Mouse (Mus musculus): Measurements from ENCODE around the gene Cpm. TPM values are rescaled to one million over a fixed set of nuclear protein-coding genes. Genes with fewer than 3 reads are reported as not detected.
"Not testable (repeated sequence)": the region's sequence is repeated elsewhere in the genome, so short reads cannot be mapped to it uniquely, and the experiment has no call there.

The Cpm gene
- polyA plus RNA-seq, 1 experiment = 0.07 TPM

- no peak for TF ChIP-seq MYOG (IDR thresholded peaks at IDR 0.05; ENCODE audit: control insufficient read depth in 1 of 3, insufficient read depth in 1 of 3, insufficient read length in 2 of 3, low read depth in 2 of 3)
- TF ChIP-seq REST (IDR thresholded peaks at IDR 0.05; ENCODE audit: insufficient read depth, insufficient read length) = no peak
- no peak for TF ChIP-seq USF1 (IDR thresholded peaks at IDR 0.05; ENCODE audit: low read depth)
- TF ChIP-seq TCF3 (IDR thresholded peaks at IDR 0.05; ENCODE audit: insufficient read length, low read depth) = no peak
- no peak for TF ChIP-seq MYOD1 (IDR thresholded peaks at IDR 0.05; ENCODE audit: control insufficient read depth in 1 of 3, insufficient read length in 2 of 3, low read depth in 2 of 3)
- Histone ChIP-seq H3K4me2 (ENCODE audit: low read depth) (no peak overlapping the region), H3K79me2 (ENCODE audit: control insufficient read depth, insufficient read depth) (no peaks in the 10 kb centered on the region)
Measured at GRCm38 (mm10) chr10:117598266-117598950, 30.9 kb upstream of the Cpm start.

GRCm38 (mm10) chr10:117598951-117599572 is 30.2 kb upstream of the Cpm start:
- not testable (repeated sequence) for H3K4me3 ChIP-seq; H3K79me2 ChIP-seq (ENCODE audit: control insufficient read depth, insufficient read depth); H3K4me2 ChIP-seq (ENCODE audit: low read depth); H3K36me3 ChIP-seq (ENCODE audit: control insufficient read depth, insufficient read depth); H3ac ChIP-seq (ENCODE audit: control insufficient read depth, insufficient read length)
- peaks cover 16% of the 10 kb centered on the region for H3K27me3 ChIP-seq (ENCODE audit: control insufficient read depth, insufficient read depth, insufficient read length)

More at GRCm38 (mm10) chr10:117598266-117598950, 30.9 kb upstream of the Cpm start:
- no peak overlapping the region for H3K4me3 ChIP-seq
- H3ac ChIP-seq (ENCODE audit: control insufficient read depth, insufficient read length) = no peak overlapping the region
- H3K27me3 ChIP-seq (ENCODE audit: control insufficient read depth, insufficient read depth, insufficient read length) = peaks cover 19% of the 10 kb centered on the region
- H3K36me3 ChIP-seq (ENCODE audit: control insufficient read depth, insufficient read depth) = no peaks in the 10 kb centered on the region

DNA sequence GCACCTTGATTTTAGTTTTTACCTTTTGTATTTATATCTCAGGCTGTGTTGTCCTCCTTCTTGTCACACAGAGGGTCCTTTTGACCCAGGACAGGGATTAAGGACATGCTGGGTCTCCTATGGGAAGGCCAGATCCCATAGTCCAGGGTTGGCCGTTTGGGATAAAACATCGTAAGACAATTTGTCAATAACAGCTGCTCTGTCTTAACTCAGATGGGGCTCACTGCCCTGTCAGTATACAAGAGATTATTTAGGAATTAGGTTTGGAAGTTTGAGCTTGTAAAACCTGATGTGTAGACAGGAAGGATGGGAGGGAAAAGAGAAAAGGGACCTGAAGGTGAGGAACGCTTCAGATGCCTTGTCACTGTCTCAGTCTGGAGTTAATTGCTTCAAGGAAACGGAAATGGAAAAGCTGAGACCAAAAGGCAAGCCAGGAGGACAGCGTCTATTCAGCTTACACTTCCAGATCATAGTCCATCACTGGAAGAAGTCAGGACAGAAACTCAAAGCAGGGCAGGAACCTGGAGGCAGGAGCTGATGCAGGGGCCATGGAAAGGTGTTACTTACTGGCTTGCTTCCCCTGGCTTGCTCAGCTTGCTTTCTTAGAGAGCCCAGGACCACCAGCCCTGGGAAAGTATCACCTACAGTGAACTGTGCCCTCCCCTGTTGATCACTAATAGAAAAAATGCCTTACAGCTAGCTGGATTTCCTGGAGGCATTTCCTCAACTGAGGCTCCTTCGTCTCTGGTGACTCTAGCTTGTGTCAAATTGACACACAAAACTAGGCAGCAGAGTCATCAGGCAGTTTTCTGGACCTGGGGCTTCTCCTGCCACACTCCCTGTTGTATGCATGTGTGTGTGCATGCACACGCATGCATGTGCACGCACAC is 27.9 kb upstream of the Cpm start:
- TF ChIP-seq MYOD1 (IDR thresholded peaks at IDR 0.05; ENCODE audit: control insufficient read depth in 1 of 3, insufficient read length in 2 of 3, low read depth in 2 of 3) = no peak
- Histone ChIP-seq H3K79me2 (ENCODE audit: control insufficient read depth, insufficient read depth) (no peaks in the 10 kb centered on the region), H3ac (ENCODE audit: control insufficient read depth, insufficient read length) (no peak overlapping the region), H3K4me3 (no peak overlapping the region), H3K4me2 (ENCODE audit: low read depth) (no peak overlapping the region), H3K27me3 (ENCODE audit: control insufficient read depth, insufficient read depth, insufficient read length) (no peaks in the 10 kb centered on the region), H3K36me3 (ENCODE audit: control insufficient read depth, insufficient read depth) (no peaks in the 10 kb centered on the region)

- no peak overlapping the region for H3K4me3 ChIP-seq
- no peak overlapping the region for H3ac ChIP-seq (ENCODE audit: control insufficient read depth, insufficient read length)
- H3K36me3 ChIP-seq (ENCODE audit: control insufficient read depth, insufficient read depth) = no peaks in the 10 kb centered on the region
- H3K27me3 ChIP-seq (ENCODE audit: control insufficient read depth, insufficient read depth, insufficient read length) = no peaks in the 10 kb centered on the region
- no peaks in the 10 kb centered on the region for H3K79me2 ChIP-seq (ENCODE audit: control insufficient read depth, insufficient read depth)
- no peak overlapping the region for H3K4me2 ChIP-seq (ENCODE audit: low read depth)
- no peak for TF ChIP-seq E2F4 (IDR thresholded peaks at IDR 0.05; ENCODE audit: insufficient read depth)
- no peak for TF ChIP-seq TCF12 (IDR thresholded peaks at IDR 0.05; ENCODE audit: insufficient read depth, poor library complexity, severe bottlenecking)
- TF ChIP-seq MYOD1 (IDR thresholded peaks at IDR 0.05; ENCODE audit: control insufficient read depth in 1 of 3, insufficient read length in 2 of 3, low read depth in 2 of 3) = no peak
- TF ChIP-seq USF1 (IDR thresholded peaks at IDR 0.05; ENCODE audit: low read depth) = no peak
- no peak for TF ChIP-seq POLR2A (IDR thresholded peaks at IDR 0.05; ENCODE audit: insufficient read length, low read depth)
- TF ChIP-seq TCF3 (IDR thresholded peaks at IDR 0.05; ENCODE audit: insufficient read length, low read depth) = no peak
- no peak for TF ChIP-seq CEBPB (IDR thresholded peaks at IDR 0.05; ENCODE audit: insufficient read depth, poor library complexity, severe bottlenecking)
- TF ChIP-seq SRF (IDR thresholded peaks at IDR 0.05; ENCODE audit: control insufficient read depth, insufficient read length, low read depth) = no peak
- no peak for TF ChIP-seq MYOG (IDR thresholded peaks at IDR 0.05; ENCODE audit: control insufficient read depth in 1 of 3, insufficient read depth in 1 of 3, insufficient read length in 2 of 3, low read depth in 2 of 3)
- TF ChIP-seq MAX (IDR thresholded peaks at IDR 0.05; ENCODE audit: low read depth) = no peak
- no peak for TF ChIP-seq POLR2AphosphoS2 (IDR thresholded peaks at IDR 0.05; ENCODE audit: insufficient read length, low read depth)
- TF ChIP-seq REST (IDR thresholded peaks at IDR 0.05; ENCODE audit: insufficient read depth, insufficient read length) = no peak
Measured at GRCm38 (mm10) chr10:117602325-117603129, 26.8 kb upstream of the Cpm start.
